Mouse (Mus musculus): ENCODE measurements around the gene Cacna1c.

Gene Cacna1c

GRCm38 (mm10) chr6:119099333-119099732 is 96.9 kb downstream of the Cacna1c start:
- no peak for DNase-seq (ENCODE audit: extremely low read depth, low read depth)

DNA sequence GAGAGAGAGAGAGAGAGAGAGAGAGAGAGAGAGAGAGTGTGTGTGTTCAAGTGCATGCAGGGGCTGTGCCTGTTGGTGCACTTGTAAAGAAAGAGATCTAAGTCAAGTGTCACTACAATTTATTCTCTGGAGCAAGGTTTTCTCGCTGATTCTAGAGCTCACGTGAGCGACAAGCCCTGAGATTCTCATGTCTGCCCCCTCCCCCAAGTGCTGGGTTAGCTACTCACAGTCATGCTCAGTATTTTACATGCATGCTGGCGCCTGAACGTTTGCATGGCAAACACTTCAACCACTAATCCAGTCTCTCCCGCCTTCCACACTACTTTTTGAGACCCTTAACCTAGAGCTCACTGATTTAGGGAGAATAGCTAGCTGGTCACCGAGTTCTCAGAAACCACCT is 99.7 kb downstream of the Cacna1c start:
- DNase-seq (ENCODE audit: extremely low read depth, low read depth), result no peak

DNA sequence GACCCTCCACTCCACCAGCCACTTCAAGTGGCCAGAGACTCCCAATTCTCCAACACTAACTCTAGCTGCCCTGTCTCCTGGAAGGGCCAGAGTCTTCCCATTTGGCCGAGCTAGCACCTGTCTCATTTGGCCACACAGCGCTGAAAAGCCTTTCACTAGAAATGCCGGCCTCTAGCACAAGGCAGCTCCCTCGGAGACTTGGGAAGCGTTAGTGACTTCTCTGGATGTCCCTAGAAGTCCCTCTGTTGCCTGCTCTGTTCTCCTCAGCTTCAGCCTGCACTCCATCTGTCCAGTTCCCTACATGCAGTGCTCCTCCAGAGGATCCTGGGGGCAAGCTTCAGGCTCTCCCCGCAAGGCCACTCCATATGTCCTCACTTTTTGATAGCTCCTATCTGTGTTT is 101.1 kb downstream of the Cacna1c start:
- no peak for DNase-seq (ENCODE audit: extremely low read depth, low read depth)

DNA sequence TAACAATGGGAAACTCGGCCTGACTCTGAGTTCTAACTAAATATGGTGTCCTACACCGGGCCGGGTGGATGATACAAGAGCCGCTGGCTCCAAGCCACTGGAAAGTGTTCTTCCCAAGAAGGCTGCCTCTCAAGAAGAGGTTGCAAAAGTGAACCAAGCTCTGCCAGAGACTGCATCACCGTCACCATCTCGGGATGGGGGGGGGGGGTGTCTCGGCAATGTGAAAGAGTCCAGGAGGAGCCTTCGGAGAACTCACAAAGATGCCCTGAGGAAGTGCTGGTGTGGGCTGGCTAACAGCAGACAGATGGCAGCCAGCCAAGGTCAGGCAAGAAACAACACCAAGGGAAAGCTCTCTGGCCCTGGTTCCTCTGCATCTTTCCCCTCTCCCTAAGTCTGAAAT is 107.0 kb downstream of the Cacna1c start:
- no peak for DNase-seq (ENCODE audit: extremely low read depth, low read depth)

DNA sequence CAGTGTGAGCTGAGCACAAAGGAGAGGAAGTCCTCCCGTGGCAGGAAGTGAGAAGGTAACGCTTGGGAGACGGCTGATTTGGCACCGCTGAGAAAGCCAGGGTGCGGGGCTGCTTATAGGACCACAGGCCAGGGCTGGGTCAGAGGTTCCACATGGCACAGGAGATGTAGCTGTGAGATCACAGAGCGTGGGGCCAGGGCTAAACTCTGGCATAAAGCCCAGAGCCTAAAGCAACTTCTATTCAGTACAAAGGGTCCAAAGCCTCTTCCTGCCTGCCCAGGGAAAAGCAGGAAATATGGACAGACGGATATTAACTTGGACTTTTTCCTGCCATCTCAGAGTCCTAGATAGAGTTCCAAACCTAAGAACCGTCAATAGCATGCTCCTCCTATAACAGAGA is 107.8 kb downstream of the Cacna1c start:
- no peak for DNase-seq (ENCODE audit: extremely low read depth, low read depth)

DNA sequence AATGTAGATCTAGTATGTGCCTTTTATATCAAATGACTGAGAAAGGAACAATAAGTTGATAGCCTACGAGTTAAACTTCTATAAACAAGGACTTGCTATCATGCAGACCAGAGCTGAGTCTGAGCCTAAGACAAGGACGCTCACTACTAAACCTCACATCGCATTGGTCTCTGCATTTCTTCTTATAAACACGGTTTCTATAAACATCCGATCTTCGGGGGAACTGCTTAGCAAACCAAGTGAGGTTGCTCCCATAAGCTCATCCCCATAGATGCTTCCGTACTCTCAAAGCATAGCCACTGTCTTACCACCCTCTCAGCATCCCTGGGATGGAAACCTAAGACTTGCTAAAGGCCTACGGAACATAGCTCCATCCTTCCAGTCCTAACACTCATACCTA is 108.3 kb downstream of the Cacna1c start:
- DNase-seq (ENCODE audit: extremely low read depth, low read depth), result no peak

- DNase-seq (ENCODE audit: extremely low read depth, low read depth), result no peak
Measured at GRCm38 (mm10) chr6:119085789-119086188, 110.4 kb downstream of the Cacna1c start.

GRCm38 (mm10) chr6:119084532-119084931 is 111.7 kb downstream of the Cacna1c start:
- no peak for DNase-seq (ENCODE audit: extremely low read depth, low read depth)

GRCm38 (mm10) chr6:119083559-119083958 is 112.7 kb downstream of the Cacna1c start:
- no peak for DNase-seq (ENCODE audit: extremely low read depth, low read depth)

GRCm38 (mm10) chr6:119082662-119083061 is 113.6 kb downstream of the Cacna1c start:
- DNase-seq (ENCODE audit: extremely low read depth, low read depth), result no peak

DNA sequence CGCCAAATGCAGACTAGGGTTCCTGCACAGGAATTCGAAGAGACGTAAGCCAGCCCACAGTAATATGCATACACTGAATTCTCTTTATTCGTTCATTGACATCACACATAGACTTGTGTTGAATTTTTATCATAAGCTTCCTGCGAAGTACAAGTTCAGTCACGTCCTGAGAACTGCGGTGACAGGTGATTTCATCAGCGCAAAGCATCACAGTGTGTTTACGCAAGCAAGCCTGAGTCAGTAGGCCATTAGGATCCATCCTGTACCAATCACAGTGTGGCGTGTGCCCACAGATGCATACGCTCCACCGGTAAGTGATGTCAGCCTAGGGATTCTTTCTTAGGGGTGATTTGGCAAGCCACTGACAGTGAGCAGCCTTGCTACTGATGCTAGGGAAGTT is 114.6 kb downstream of the Cacna1c start:
- DNase-seq (ENCODE audit: extremely low read depth, low read depth), result no peak

DNA sequence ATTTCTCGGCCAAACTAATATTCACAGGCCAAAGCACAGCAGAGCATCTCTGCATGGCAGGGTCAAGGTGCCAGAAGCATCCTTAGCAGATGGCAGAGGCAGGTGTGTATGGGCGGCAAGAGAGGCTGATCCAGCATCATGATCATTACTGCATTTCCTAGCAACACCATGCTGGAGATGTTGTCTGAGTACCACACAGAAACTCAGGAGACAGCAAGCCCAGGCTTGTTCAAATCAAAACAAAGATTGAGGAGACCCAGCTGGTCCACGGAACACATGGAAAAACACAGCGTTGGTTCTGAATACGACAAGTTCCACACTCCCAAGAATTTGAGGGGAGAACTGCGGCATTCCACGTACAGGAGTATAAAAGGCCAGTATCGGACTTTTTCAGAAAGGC is 116.6 kb downstream of the Cacna1c start:
- DNase-seq (ENCODE audit: extremely low read depth, low read depth), result no peak

GRCm38 (mm10) chr6:119078912-119079311 is 117.3 kb downstream of the Cacna1c start:
- DNase-seq (ENCODE audit: extremely low read depth, low read depth), result no peak

GRCm38 (mm10) chr6:119077231-119077630 is 119.0 kb downstream of the Cacna1c start:
- no peak for DNase-seq (ENCODE audit: extremely low read depth, low read depth)

DNA sequence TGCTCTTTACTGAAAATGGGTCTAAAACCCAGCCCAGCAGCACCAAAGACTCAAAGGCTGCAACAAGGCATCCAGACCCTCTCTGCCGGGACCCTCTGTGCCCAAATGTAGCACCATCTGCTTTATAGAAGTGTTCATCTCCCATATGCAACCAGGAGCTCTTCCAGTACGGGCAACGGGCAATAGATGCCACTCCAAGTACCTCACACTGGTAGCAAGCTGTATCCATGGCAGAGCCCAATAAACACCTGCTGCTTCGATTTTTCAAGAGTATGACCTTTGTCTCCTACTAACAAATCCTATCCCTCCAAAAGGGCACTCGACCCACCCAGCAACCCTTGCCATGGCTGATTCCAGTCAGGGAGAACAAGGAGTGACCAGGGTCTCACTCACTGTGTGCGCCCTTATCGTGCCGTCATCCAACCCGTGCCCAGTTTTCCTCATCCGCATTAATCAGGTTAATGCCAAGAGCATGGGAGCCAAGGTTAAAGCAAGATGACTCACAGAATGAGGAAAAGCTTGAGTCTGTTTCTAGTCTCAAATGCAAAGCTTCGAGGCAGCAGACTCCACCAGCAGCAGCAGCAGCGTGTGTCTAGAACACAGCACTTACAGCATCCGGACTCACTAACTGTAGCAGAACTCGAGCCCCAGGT is 122.7 kb downstream of the Cacna1c start:
- DNase-seq (ENCODE audit: extremely low read depth, low read depth), result no peak

- no peak for DNase-seq (ENCODE audit: extremely low read depth, low read depth)
Measured at GRCm38 (mm10) chr6:119072772-119073171, 123.4 kb downstream of the Cacna1c start.

GRCm38 (mm10) chr6:119070771-119071170 is 125.4 kb downstream of the Cacna1c start:
- no peak for DNase-seq (ENCODE audit: extremely low read depth, low read depth)

GRCm38 (mm10) chr6:119070351-119070750 is 125.9 kb downstream of the Cacna1c start:
- no peak for DNase-seq (ENCODE audit: extremely low read depth, low read depth)

- no peak for DNase-seq (ENCODE audit: extremely low read depth, low read depth)
Measured at GRCm38 (mm10) chr6:119069145-119069544, 127.1 kb downstream of the Cacna1c start.

DNA sequence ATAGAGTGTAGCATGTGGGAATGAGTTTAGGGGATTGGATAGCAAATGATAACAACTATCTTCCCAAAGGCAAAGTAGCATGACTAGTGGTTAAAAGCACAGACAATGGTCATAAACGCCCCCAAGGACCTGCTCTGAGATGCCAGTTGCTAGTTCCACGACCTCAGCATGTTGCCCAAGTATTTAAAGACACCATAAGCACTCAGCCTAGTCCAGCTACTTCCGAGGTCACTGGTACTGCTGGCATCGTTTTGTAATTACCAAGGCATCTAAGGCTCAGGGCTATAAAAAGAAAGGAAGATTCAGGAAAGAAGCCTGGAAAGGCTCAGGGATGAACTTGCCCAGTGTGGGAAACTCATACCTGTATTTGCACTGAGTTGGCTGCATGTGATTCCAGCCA is 127.6 kb downstream of the Cacna1c start:
- no peak for DNase-seq (ENCODE audit: extremely low read depth, low read depth)

GRCm38 (mm10) chr6:119064961-119065360 is 131.3 kb downstream of the Cacna1c start:
- DNase-seq (ENCODE audit: extremely low read depth, low read depth), result no peak

- no peak for DNase-seq (ENCODE audit: extremely low read depth, low read depth)
Measured at GRCm38 (mm10) chr6:119064430-119064829, 131.8 kb downstream of the Cacna1c start.

DNA sequence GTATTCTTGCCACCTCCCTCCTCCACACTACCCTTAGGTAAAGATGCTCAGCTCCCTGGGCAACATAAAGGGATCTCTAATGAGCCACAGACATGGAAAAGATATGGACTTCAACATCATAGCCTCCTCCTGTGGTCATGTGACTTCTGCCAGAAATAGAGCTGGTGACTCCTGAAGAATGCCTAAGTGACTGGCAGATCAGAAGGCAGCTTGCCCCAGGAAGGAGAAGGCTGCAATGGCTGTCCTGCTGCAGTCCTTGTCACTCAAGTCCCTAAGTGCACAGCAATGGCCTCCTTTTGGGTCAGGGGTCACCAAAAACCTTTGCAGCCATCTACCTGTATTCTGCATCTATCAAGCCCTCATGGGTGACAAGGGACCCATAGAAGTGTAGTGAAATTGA is 133.5 kb downstream of the Cacna1c start:
- no peak for DNase-seq (ENCODE audit: extremely low read depth, low read depth)

DNA sequence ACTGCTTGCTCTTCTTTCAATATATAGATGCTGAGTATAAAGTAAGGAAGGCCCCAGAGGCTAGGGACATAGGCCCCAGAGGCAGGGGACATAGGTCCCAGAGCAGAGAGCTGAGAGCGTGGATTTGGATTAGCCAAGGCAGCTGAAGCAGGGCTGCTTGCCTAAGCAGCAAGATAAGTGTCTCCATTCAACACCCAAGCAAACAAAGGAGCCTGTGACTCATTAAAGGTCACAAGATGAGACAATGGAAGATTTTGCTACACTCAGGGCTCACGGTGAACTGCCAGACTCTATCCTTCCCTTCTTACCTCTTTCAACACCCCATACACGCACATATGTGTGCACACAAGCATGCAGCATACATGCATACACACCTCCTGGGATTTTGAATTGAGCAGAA is 137.3 kb downstream of the Cacna1c start:
- DNase-seq (ENCODE audit: extremely low read depth, low read depth), result no peak
